Mouse (Mus musculus) frontal cortex, adult (tissue): ENCODE data around the gene Gm5169.
"Not testable (repeated sequence)": the region's sequence is repeated elsewhere in the genome, so short reads cannot be mapped to it uniquely, and the experiment has no call there.

Experiments
- ATAC-seq: cut with Nextera tagmentation; 2 replicates; pipeline ENCODE4 v1.9.2; 2017; ENCODE audit warnings: mild to moderate bottlenecking, moderate library complexity, mixed read lengths; ENCODE audit not compliant: low TSS enrichment

Gm5169 gene

GRCm38 (mm10) chrX:25301355-25301754, at the start of gene Gm5169:
Gene Gm5169 (minus strand): TSS chrX:25301455.
- not testable (repeated sequence) for ATAC-seq

- not testable (repeated sequence) for ATAC-seq
These were observed 46.2 kb upstream of the Gm5169 start for GRCm38 (mm10) chrX:25347424-25347823.
